Mouse (Mus musculus) v-Abl transformed pro-B cells (cell line): ENCODE results near the gene Dnajc5g.

Experiments
- in situ Hi-C, 2 experiments: fragments of 400-800 bp; cut with MboI; formaldehyde crosslinking; loops; one replicate each; pipeline ENCODE4 v1.15.1; 2025; ENCODE audit not compliant: unreplicated experiment in 2 of 2

Gene Dnajc5g

DNA sequence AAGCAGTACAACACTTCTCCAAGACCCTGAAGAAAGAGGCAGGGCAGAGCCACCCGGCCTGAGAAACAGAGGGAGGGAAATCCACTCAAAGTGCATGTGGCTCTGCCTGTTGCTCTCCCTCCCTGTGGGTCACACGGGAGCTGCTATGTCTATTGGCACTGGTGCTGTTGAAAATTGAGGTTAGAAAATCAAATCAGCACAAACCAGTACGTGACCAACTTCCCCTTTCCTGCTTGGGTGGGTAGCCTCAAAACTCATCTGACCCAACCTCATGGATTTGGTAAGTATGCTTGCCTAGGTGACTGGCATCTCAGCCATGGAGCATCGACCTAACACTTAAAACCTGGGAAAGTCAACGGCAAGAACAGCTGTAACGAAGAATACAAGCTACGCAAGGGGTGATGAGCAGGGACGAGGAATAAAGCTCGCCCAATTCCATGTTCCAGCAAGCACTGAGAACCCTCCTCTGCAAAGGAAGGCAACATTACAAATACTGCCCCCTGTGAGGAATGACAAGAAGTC is at the start of gene Dnajc5g:
Dnajc5g (plus strand) TSS at position 472 of the 522 bp plus-strand sequence.
- in situ Hi-C loops = loop anchor here in 1 of 2 experiments (10.0 kb wide), 1 partner anchor 101 kb away; no protein-coding TSS in a partner anchor

DNA sequence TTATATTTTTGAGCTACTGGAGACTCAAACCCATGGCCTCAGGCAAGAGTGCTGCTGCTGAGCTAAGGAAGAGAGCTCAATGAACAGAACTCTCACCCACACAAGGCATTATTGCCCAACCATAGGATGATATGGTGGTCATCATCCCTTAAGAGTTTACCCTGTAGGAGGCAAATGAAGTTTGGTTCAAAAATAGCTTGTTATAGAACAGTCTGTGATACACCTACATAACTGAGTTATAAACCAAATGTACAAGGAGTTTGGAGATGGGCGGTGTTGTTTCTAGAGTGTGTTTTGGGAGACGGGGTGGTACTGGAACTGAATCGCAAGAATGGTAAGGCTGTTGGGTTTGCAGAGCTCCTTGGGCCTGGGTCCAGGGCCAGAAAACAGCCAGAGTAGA is 36.3 kb upstream of the Dnajc5g start:
- in situ Hi-C loops = no loop called here

DNA sequence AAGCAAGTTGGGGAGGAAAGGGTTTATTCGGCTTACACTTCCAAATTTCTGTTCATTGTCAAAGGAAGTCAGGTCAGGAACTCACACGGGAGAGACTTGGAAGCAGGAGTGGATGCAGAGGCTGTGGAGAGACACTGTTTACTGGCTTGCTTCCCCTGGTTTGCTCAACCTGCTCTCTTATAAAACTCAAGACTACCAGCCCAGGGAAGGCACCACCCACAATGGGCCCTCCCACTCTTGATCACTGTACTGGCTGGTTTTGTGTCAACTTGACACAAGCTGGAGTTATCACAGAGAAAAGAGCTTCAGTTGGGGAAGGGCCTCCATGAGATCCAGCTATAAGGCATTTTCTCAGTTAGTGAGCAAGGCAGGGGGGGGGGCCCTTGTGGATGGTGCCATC is 35.0 kb upstream of the Dnajc5g start:
- in situ Hi-C loops = no loop called here

DNA sequence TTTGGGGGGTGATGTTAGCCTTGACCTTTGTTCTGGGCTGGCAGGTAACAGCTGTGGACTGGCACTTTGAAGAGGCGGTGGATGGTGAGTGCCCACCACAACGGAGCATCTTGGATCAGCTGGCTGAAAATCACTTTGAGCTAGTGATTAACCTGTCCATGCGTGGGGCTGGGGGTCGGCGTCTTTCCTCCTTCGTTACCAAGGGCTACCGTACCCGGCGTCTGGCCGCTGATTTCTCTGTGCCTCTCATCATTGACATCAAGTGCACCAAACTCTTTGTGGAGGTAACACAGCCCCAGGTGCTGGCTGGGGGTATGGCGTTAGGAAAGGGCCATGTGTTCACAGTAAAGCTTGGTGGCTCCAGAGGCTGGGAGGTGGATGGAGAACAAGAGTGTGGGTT is 34.3 kb upstream of the Dnajc5g start:
- in situ Hi-C loops = no loop called here

DNA sequence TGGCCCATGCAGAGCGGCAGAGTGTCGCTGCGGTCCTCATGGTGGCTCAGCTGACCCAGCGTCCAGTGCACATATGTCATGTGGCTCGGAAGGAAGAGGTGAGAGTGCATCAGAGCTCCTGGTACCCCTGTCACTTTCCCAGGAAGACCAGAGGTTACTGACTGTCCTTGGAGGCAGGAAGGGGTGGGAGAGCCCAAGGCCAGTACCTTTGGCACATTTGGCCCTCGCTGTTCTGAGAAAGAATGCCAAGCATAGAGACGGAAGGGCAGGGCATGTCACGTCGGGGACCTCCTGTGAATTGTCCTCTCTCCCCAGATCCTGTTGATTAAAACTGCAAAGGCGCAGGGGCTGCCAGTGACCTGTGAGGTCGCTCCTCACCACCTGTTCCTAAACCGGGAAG is 32.9 kb upstream of the Dnajc5g start:
- in situ Hi-C loops = no loop called here

DNA sequence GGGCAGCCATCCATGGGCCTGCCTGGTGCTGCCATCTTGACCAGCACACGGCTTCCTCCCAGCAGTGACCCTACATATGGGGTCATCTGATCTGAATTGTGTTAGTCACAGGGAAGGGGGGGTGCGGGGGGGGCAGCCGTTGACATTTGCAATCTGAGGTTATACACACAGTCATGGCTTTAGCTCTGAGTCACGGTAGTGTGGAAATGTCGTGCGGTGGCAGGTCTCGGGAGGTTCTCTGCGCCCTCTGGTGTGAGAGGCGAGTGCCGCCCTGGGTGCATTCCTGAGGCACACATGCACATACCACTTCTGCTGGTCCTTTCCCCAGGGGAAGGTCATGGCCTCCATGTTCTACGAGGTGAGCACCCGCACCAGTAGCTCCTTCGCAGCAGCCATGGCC is 29.7 kb upstream of the Dnajc5g start:
- in situ Hi-C loops = no loop called here

DNA sequence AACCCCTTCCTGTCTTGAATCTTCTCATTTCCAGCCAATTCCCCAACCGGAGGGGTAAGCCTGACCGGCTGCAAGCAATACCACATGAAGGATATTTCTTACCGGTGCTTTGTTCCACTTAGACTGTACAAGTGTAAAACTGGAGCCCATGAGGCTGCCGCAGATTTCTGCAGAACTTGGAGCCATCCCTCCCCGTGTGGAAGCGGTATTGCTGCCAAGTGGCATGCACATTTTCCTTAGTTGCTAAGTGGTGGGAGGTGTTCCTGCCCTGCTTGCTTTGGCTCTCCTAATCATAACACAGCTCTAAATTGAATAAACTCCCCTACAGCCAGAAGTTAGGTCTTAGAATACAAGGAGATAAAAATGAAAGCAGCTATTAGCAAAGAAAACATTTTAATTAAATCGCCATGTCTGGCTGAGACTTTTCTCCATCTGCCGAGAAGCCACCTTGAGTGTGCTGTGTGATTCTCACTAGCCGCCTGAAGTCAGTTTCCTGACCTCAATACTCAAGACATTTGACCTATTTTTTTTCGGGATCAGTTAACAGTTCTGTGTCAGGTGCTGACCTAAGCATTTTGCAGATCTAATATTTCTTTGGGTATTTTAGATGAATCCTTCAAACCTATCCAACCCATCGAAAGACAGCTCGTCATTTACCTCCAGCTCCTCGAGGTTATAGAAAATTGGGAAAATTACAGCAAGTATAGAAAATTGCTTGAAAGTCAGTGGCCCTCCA is 25.9 kb upstream of the Dnajc5g start:
- in situ Hi-C loops = loop anchor here in 1 of 2 experiments (5.0 kb wide), 1 partner anchor 33 kb away; the partner anchor contains the start of genes Atraid and Slc5a6

DNA sequence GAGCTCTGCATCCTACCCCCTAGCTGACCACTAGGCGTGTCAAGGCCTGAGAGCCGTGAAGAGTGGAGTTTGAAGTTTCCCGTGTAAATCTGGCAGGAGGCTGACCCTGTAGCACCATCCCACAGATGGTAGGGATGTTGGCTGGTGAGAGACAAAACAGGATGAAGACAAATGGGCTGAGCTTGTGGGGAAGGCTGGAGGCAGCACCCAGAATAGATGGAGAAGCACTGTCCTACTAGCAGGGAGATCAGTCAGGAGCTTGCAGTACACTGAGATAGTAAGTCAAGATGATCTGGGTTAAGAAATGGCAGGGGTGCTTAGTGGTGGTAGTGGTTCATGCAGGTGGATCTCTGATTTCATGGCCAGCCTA is 25.3 kb upstream of the Dnajc5g start:
- in situ Hi-C loops = loop anchor here in 1 of 2 experiments (5.0 kb wide), 1 partner anchor 33 kb away; the partner anchor contains the start of genes Atraid and Slc5a6

DNA sequence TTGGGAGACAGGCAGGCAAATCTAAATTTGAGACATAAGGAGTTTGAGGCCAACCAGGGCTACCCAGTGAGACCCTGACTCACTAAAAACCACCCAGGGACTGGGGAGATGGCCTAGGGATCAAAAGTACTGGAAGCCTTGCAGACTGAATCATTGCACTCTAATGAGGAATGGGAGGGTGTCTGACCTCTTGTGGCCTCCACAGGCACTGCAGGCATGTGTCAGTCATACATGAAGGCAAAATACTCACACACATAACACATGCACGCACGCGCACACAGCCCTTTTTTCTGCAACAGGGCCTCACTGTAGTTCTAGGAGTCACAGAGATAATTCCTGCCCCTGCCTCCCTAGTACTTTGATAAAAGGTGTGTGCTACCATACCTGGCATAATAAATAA is 24.7 kb upstream of the Dnajc5g start:
- in situ Hi-C loops = loop anchor here in 1 of 2 experiments (5.0 kb wide), 1 partner anchor 34 kb away; the partner anchor contains the start of genes Atraid and Slc5a6

DNA sequence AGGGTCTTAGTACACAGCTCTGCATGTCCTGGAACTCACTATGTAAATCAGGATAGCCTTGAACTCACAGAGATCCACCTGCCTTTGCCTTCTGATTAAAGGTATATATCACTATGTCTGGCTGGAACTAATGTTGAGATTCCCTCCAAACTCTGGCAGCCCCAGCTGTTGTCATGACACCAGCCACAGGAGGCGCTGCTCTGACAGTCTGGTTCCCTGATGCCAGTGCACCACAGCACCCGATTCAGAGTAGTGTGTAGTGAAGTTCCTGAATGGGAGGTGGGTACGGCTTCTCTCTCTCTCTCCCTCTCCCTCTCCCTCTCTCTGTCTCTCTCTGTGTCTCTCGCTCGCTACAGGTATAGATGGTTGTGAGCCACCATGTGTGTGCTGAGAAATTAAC is 23.7 kb upstream of the Dnajc5g start:
- in situ Hi-C loops = loop anchor here in 1 of 2 experiments (5.0 kb wide), 1 partner anchor 35 kb away; the partner anchor contains the start of genes Atraid and Slc5a6

DNA sequence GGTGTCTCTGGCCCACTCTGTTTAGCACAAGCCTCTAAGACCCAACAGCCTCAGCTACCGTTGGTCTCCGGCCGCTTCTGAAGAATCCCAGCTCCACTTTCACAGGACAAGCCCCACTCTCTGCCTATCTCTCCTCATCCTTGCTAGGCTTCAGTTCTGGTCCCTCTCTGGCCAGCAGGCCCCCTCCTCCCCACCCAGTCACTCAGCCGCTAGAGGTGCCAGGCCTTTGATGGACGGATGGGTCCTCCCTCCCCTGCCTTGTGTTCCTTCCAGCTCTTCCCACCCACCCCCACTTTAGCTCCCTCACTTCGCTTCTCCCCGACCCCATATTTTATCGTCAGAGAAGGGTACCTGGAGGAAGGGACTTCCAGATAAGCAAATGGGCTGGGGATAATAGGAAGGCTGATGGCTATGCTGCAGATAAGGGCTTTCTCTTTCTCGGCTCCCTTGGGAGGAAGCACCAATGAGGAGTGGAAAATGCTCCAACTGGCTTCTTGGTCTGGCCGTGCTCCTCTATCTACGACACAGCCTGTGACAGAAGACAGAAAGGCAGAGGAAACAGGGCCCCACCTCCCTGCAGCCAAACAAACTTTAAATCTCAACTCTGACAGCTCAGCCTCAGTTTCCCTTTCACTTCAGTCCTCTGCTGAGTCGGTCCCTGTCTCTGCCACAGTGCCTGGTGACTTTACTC is 23.0 kb upstream of the Dnajc5g start:
- in situ Hi-C loops = loop anchor here in 1 of 2 experiments (5.0 kb wide), 1 partner anchor 36 kb away; the partner anchor contains the start of genes Atraid and Slc5a6

DNA sequence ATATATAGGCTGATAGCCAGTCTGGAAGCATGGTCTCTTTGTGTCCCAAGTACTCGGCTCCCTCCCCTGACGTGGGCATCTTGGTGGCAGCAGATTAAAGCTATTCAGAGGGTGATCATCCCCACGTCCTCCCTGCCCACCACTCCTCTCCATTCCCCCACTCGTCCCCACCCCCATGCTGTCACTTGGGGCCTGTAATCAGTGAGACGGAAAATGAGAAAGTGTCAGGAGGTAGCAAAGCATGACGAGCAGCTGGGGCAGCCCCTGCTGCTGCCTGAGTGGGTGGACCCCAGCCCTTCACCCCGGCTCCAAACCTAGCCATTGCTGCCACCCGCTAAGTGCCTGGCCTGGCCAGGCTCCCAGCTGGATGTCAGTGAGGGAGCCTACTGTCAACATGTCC is 22.1 kb upstream of the Dnajc5g start:
- in situ Hi-C loops = loop anchor here in 1 of 2 experiments (5.0 kb wide), 1 partner anchor 37 kb away; the partner anchor contains the start of genes Atraid and Slc5a6

DNA sequence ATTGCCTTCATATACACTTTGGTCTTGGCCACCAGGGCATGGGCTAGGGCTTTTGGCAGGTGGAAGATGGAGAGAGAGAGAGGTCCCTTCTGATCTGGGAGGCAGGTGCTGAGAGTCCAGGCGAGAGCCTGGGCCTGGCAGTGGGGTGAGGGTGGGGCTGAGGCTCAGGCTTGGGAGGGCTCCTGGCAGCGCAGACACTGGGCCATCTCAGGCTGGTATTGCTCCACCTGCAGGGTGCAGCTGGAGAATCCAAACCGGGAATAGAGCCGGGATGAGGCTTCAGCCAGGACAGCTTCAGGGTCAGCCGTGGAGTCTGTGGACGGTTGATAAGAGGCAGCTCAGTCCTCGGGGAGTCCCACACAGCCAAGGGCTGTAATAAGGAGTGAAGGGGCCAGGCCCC is 19.5 kb upstream of the Dnajc5g start:
- in situ Hi-C loops = no loop called here

DNA sequence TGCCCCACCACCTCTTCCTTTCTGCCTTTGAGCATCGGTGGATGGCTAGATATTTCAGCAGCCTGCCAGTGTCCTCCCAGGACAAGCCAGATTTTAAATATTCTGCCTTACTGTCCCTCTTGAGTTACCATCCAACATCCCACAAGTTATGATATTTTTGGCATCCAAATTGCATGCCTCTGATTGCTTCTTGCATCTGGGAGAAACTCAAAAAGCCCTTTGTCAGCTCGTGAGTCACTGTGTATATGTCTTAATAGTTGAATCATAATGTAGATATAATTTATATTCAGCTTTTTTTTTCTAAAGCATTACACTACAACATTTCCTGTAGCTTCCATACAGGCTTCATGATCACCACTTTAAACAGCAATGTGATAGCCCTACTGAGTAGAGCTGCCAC is 19.0 kb upstream of the Dnajc5g start:
- in situ Hi-C loops = no loop called here

DNA sequence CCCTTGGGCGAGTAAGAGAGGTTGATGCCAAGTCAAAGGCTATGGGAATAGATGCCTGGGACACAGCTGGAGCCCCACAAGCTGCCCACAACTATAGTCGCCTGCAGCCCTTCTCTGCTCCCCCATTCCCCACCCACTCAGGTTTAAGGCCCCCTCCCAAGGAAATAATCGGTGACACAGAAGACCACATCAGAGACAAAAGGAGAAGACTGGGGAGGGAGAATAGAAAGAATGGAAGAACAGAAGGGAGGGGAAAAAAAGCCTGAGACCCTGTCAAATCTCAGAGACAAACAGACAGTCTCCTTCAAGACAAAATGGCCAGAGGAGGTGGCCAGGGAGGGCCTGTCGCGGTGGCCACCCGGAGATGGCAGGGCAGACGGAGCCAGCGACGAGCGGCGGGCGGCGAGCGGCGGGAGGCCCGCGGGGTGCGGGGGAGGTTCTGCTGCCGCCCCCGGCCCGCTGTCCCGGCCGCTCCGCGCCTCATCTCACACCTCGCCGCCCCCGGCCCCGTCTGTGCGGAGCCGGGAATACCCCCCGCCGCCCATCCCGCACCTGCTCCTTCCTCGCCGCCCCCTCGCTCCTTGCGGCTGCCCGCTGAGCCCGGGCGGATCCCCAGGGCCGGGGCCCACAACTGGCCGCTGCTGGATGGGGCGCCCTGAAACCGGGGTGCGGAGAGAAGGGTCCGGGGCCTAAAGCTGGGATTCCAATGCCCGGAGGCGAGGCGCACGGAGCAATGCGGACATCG is 13.7 kb upstream of the Dnajc5g start:
- in situ Hi-C loops = no loop called here

DNA sequence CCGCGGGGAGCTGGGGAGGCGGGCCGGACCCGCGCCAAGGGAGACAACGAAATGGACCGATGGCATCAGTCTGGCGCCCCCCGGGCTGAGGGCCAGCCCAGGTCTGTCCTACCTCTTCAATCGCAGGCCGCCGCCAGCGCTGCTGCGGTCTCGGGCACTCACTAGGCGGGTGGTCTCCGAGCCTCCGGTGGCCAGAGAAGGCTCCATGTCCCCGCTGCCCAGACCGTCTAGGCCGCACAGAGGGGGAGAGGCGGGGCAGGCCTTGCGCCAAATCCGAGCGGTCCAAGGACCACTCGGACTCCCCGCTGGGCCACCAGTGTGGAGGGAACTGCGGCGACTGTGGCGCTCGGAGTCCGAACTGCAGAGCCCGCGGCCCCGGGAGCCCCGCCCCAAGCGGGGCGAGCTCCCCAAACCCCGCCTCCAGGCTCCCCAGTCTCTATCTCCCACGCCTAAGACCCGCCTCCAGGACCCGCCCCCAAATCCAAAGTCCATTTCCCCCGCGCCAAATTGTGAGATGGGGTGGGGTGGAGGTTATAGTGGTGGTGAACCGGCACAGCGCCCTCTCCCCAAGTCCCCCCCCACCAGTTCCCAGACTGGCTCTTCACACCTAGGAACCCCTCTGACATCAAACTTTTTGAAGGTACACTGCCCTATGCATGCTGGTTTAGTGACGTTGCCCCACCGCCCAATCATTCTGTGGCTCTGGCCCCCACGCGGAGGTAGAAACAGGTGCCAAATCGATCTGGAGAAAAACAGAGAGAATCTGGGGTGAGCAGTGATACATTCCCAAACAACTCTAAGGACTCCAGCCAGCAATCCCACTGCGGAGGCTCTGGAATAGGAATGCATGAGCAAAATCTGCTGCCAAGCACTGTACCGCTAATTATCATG is 12.7 kb upstream of the Dnajc5g start:
- in situ Hi-C loops = no loop called here

DNA sequence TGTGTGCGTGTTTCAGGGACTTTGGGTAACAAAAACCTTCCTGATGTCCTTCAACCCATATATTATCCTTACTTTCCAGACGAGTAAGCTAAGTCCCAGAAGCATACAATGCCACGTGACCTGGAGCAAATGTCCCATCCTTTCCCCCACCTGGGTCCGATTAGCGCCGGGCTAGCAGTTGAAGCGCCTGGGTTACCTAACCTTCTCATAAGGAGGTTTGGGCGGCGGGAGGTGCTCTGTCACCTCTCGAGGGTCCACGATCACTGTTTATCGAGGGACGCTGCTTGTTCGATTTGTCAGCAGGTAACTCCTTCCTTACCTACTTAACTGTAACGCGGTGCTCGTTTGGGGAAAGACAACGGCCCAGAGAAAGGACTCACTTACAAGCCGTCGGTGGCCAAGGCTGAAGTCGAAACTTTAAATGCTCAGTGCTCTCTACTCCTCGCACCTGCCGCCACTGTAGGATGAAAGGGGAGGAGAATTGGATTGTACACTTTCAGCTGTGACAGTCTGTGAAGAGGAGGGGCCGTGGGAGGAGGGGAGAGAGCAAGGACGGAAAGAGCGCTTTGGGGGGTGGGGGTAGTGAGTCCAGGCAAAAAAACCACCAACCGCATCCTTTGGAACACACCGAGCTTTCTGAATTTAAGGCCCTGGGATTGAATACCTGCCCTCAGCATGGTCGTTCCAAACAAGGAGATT is 11.8 kb upstream of the Dnajc5g start:
- in situ Hi-C loops = no loop called here

DNA sequence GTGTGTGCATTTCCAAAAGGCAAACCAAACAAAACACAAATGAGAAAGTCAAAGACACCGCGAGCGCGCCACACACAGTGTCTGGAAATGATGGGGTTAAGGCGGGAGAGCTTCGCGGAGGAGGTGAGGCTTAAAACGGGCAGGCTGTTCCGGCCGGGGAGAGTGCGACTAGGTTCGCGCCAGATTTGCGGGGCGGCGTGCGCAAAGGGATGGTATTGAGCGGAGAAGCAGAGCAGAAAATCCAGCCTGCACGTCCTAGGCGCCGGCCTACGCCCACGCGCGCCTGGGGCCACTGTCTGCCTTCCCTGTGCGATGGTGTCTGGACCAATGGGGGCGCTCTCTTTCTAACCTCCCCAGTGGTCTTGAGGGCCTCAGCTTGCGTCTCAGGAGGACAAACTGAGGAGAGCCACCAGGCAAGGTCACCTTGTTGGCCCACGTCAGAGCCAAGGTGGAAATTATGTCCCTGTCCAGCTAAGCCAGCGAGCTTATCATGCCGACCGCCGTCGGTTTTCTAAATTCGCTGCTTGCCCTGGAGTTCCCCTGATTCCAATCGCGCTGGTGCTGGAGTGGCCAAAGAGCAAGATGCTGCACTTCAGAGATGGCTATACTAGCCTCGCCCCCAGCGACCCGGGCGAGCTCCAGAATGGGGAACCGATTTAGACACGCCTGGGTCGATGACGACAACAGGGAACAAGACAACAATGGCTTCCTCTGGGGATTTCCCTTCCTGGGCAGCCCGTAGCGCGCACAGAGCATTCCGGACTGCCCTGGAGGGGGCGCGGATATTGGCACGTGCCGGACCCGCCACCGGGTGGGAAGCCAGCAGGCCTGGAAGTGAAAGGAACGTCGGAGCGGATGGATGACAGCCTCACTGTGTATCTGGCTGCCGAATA is 11.0 kb upstream of the Dnajc5g start:
- in situ Hi-C loops = no loop called here
